20 mouse cellular contexts compared by ENCODE assay signal in genomic region chr9:7252797-7253654, GRCm38 (mm10). TPM values are rescaled to one million over a fixed set of nuclear protein-coding genes. Genes with fewer than 3 reads are reported as not detected.
A peak's percentile ranks its signal among the peaks of the same experiment; 100 is the strongest.
DNase-seq lines count a peak whose midpoint lies in the region; ATAC-seq and TF ChIP-seq lines count a peak whose summit lies in the region.
"Had no signal": no experiment of that assay in that cellular context is flagged by ENCODE, and none has a peak within 500 bp of the region (broad histone marks: within the 10 kb centered on the region; RNA-seq: fewer than 3 reads in every experiment).

No protein-coding gene starts in this region.

- no peak overlapping the region for H3K4me2 ChIP-seq in midbrain, embryonic 11.5 days
- no peak overlapping the region for H3K4me2 ChIP-seq in midbrain, embryonic 15.5 days
- no peak overlapping the region for H3K4me2 ChIP-seq in myocyte (ENCODE audit: low read depth)
- H3K4me2 ChIP-seq: forebrain, embryonic 13.5 days; heart, embryonic 13.5 days; intestine, embryonic 15.5 days; liver, embryonic 11.5 days had no signal

- no peak for TF ChIP-seq CTCF in gastrocnemius, adult 2 months (IDR thresholded peaks at IDR 0.05)

- no peaks in the 10 kb centered on the region for H3K79me2 ChIP-seq in myocyte (ENCODE audit: control insufficient read depth, insufficient read depth)

- WGBS in midbrain, embryonic 11.5 days, result 78% methylated on average over 1 of the region's 1 CpGs
- 73% methylated on average over 1 of the region's 1 CpGs for WGBS in midbrain, embryonic 15.5 days

- no peak overlapping the region for H3K27ac ChIP-seq in midbrain, embryonic 11.5 days (ENCODE audit: low read depth, low read length)
- no peak overlapping the region for H3K27ac ChIP-seq in midbrain, embryonic 15.5 days
- H3K27ac ChIP-seq in gastrocnemius, adult 2 months, result no peak overlapping the region
- H3K27ac ChIP-seq: forebrain, embryonic 13.5 days; heart, embryonic 13.5 days; intestine, embryonic 15.5 days had no signal

- no peaks in the 10 kb centered on the region for H3K9me3 ChIP-seq in midbrain, embryonic 11.5 days (ENCODE audit: control insufficient read depth, low read length)
- H3K9me3 ChIP-seq in midbrain, embryonic 15.5 days, result no peaks in the 10 kb centered on the region
- H3K9me3 ChIP-seq: forebrain, embryonic 13.5 days; heart, embryonic 13.5 days; intestine, embryonic 15.5 days had no signal

- no peak overlapping the region for H3K4me3 ChIP-seq in midbrain, embryonic 11.5 days (ENCODE audit: low read depth, low read length)
- H3K4me3 ChIP-seq in midbrain, embryonic 15.5 days, result no peak overlapping the region
- H3K4me3 ChIP-seq in myocyte, result no peak overlapping the region
- no peak overlapping the region for H3K4me3 ChIP-seq in gastrocnemius, adult 2 months
- H3K4me3 ChIP-seq: forebrain, embryonic 13.5 days; heart, embryonic 13.5 days; intestine, embryonic 15.5 days had no signal

- no peak overlapping the region for H3K9ac ChIP-seq in midbrain, embryonic 11.5 days (ENCODE audit: low read length)
- H3K9ac ChIP-seq in midbrain, embryonic 15.5 days, result no peak overlapping the region
- H3K9ac ChIP-seq: forebrain, embryonic 13.5 days; heart, embryonic 13.5 days; intestine, embryonic 15.5 days had no signal

- no peaks in the 10 kb centered on the region for H3K4me1 ChIP-seq in midbrain, embryonic 11.5 days (ENCODE audit: control insufficient read depth, insufficient read depth, low read length)
- no peaks in the 10 kb centered on the region for H3K4me1 ChIP-seq in midbrain, embryonic 15.5 days
- H3K4me1 ChIP-seq: forebrain, embryonic 13.5 days; heart, embryonic 13.5 days; intestine, embryonic 15.5 days had no signal

- no peaks in the 10 kb centered on the region for H3K36me3 ChIP-seq in midbrain, embryonic 11.5 days (ENCODE audit: control insufficient read depth, insufficient read depth, low read length)
- no peaks in the 10 kb centered on the region for H3K36me3 ChIP-seq in midbrain, embryonic 15.5 days (replicated peaks)
- no peaks in the 10 kb centered on the region for H3K36me3 ChIP-seq in myocyte (ENCODE audit: control insufficient read depth, insufficient read depth)
- H3K36me3 ChIP-seq: heart, embryonic 13.5 days; intestine, embryonic 15.5 days had no signal

- DNase-seq in midbrain, embryonic 11.5 days (ENCODE audit: low spot score, missing footprints), result no peak
- no peak for DNase-seq in spleen, postnatal 4 days (ENCODE audit: low spot score in 2 of 2)
- no peak for DNase-seq in gastrocnemius, adult 2 months
- DNase-seq in kidney, adult 9 months, result no peak
- DNase-seq in layer of hippocampus, adult 11-12 months (ENCODE audit: low spot score), result no peak
- DNase-seq: adrenal gland, adult 2 months; cerebellum, adult 11-12 months; kidney, postnatal 10 days; layer of hippocampus, adult 9-11 months; right cerebral cortex, adult 18-20 months had no signal

- H3K27me3 ChIP-seq in midbrain, embryonic 11.5 days (ENCODE audit: control insufficient read depth, insufficient read depth, low read length), result no peaks in the 10 kb centered on the region
- H3K27me3 ChIP-seq in midbrain, embryonic 15.5 days (replicated peaks), result no peaks in the 10 kb centered on the region
- no peaks in the 10 kb centered on the region for H3K27me3 ChIP-seq in myocyte (ENCODE audit: control insufficient read depth, insufficient read depth, insufficient read length)
- H3K27me3 ChIP-seq: forebrain, embryonic 13.5 days; heart, embryonic 13.5 days; intestine, embryonic 15.5 days had no signal

- peak; percentile 57; the same call in 1 of the 2 replicates for ATAC-seq in midbrain, embryonic 11.5 days (ENCODE audit: low FRiP score)
- ATAC-seq in midbrain, embryonic 15.5 days (replicated peaks), result no peak
- peak; percentile 78 for ATAC-seq in common myeloid progenitor, adult 5-6 weeks (replicated peaks; ENCODE audit: low read depth, poor library complexity, severe bottlenecking)
- ATAC-seq: forebrain, embryonic 13.5 days; intestine, embryonic 15.5 days had no signal

- intact Hi-C loops in gastrocnemius, adult 2 months (cut with DNase I), result no loop called here

- no peak overlapping the region for H3ac ChIP-seq in myocyte (ENCODE audit: control insufficient read depth, insufficient read length)

- TF ChIP-seq POLR2A in myocyte (IDR thresholded peaks at IDR 0.05; ENCODE audit: insufficient read length, low read depth), result no peak

TF ChIP-seq in myocyte, 11 proteins besides CTCF, POLR2A, EP300 and RAD21:
- TF ChIP-seq CEBPB (IDR thresholded peaks at IDR 0.05; ENCODE audit: insufficient read depth, poor library complexity, severe bottlenecking) (peak; percentile 86), MYOG (IDR thresholded peaks at IDR 0.05; ENCODE audit: control insufficient read depth in 1 of 3, insufficient read depth in 1 of 3, insufficient read length in 2 of 3, low read depth in 2 of 3) (no peak), USF1 (IDR thresholded peaks at IDR 0.05; ENCODE audit: low read depth) (no peak), TCF12 (IDR thresholded peaks at IDR 0.05; ENCODE audit: insufficient read depth, poor library complexity, severe bottlenecking) (no peak), E2F4 (IDR thresholded peaks at IDR 0.05; ENCODE audit: insufficient read depth) (no peak), TCF3 (IDR thresholded peaks at IDR 0.05; ENCODE audit: insufficient read length, low read depth) (no peak), MAX (IDR thresholded peaks at IDR 0.05; ENCODE audit: low read depth) (no peak), POLR2AphosphoS2 (IDR thresholded peaks at IDR 0.05; ENCODE audit: insufficient read length, low read depth) (no peak)

RNA-seq across cellular contexts. Expression of gene Mmp13, which starts 19.3 kb away (rescaled TPM):
- not detected in 2 replicates for polyA plus RNA-seq in midbrain, embryonic 11.5 days (2014; fragmentation: Nextera tagmentation; extraction: Ambion mirVana)
- 0.10 TPM in 1 of 2 replicates, not detected in the other for polyA plus RNA-seq in midbrain, embryonic 15.5 days (2015; fragmentation: Nextera tagmentation; extraction: Ambion mirVana)
- total RNA-seq in common myeloid progenitor, adult 5-6 weeks (2017), result not detected in 2 replicates
- polyA plus RNA-seq in myocyte (2012; fragmentation: generic; extraction: Trizol), result 0.05 TPM
- not detected for total RNA-seq in gastrocnemius, adult 2 months (2021)
- total RNA-seq: gastrocnemius, adult 18-20 months; left cerebral cortex, postnatal 36 days had no signal
- polyA plus RNA-seq: forebrain, embryonic 13.5 days; hindbrain, embryonic 11.5 days; liver, embryonic 11.5 days had no signal
